Mouse (Mus musculus) urinary bladder, postnatal 14 days (tissue): Measurements from ENCODE around the gene Mrpl46.

Source experiments
- DNase-seq: peaks from one replicate; pipeline ENCODE4 v3.0.0; 2021; ENCODE audit warnings: low spot score

Mrpl46 gene

GRCm38 (mm10) chr7:78767929-78768531 is 15.3 kb downstream of the Mrpl46 start:
- no peak for DNase-seq

DNA sequence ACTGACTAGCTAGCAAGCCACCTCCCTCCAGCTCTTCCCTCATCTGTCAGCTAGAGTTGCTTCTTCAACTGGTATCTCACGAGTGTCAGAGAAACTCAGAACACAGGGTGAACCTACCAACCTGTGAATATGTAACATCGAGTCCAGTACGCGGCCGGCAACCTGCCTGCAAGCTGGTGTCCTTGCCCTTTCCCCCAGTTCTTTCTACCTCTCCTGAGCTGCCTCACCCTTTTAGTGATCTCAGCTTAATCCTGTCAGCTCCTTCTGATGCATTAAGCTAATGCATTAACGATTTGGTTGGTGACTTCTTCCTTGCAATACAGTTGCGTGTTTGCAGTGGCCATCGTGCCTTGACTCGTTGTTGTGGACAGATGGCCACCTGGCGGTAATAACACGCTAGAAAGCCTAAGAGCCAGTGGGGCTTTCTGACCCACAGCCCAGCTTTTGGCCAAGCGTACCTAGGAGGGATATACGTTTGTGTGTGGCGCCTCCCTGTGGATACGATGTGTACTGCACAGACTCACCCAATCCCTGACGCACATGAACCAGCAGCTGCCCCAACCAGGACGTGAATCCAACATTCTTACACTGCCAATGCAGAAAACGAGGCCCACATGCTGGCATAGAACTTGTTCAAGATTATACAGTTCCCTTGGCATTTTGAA is 17.2 kb downstream of the Mrpl46 start:
- DNase-seq, result peak; percentile 70

- DNase-seq, result no peak
These were observed 18.1 kb downstream of the Mrpl46 start for GRCm38 (mm10) chr7:78765215-78765631.

- DNase-seq, result no peak
These were observed 19.5 kb downstream of the Mrpl46 start for GRCm38 (mm10) chr7:78763801-78764200.

DNA sequence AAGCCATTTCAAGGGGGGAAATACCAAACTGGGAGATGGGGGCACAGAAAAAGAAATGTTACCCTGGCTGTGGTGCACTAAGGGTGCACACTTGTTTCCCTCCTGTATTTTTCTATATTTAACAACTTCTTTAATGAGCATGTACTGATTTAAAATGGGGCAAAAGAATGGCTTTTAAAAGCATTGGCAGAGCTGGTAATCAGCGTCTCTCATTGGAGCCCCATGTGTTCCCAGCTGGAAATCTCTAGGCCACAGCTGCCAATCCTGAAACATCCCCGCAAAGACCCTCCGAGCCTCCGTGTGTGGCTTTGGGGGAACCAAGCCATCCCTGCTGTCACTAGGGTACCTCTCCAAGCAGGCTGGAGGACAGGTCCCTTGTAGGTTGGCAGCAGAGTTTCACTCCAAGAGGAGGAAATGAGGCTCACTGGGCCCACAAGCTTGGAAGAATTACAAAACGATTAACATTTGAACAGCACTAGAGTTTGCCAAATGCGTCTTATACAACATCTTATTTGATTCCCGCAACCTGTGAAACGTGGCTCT is 28.8 kb downstream of the Mrpl46 start:
- no peak for DNase-seq

DNA sequence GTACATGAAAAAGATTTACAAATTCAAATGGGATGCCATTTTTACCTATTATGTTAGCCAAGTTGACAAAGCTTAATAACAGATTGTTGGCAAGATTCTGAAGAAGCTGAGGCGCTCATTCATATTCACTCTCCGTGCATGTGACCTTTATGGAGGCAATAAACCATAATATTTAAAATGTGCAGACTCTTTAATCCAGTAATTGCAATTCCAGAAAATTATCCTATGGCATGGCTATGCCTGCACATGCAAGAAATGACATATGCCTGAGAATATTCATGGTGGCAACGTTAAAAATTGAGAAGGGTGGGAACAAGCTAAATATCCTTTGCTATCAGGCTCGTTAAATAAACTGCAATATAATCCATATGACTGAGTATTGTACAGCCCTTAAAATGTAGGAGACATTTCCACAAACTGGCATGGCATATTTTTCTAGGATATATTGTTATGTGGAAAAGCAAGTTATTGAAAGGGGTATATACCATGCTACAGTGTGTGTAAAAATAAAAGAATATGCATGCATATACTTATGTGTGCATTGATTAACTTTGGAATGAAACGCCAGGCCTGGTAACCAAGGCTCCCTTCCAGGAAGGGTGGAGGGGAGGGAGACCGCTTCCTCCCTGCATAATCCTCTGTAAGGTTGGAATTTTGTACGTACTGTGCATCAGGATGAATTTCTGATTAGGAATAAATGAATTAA is 29.4 kb downstream of the Mrpl46 start:
- no peak for DNase-seq

DNA sequence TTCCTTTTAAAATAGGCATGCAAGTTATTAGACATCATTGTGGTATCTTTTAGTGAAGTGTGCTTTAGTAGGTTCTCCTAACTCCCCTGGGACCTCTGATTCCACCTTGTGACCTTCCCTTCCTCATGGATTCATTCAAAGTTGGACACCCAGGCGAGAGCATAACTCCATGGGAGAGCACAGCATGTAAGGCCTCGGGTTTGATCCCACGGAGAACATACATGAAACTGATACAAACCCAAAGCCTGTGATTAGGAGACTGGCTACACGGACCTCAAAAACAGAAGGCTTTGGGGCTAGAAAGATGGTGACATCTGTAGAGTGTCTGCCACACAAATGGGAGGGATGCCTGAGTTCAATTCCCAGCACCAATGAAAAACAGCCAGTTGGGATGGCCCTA is 30.4 kb downstream of the Mrpl46 start:
- no peak for DNase-seq

- DNase-seq, result no peak
These were observed 39.5 kb downstream of the Mrpl46 start for GRCm38 (mm10) chr7:78743731-78744385.

GRCm38 (mm10) chr7:78739351-78740000 is 43.9 kb downstream of the Mrpl46 start:
- DNase-seq, result no peak

GRCm38 (mm10) chr7:78737614-78738210 is 45.6 kb downstream of the Mrpl46 start, which contains the start of gene Ntrk3:
Ntrk3 (minus strand) TSS chr7:78738012.
- no peak for DNase-seq

- no peak for DNase-seq
These were observed 46.1 kb downstream of the Mrpl46 start for GRCm38 (mm10) chr7:78737196-78737595.

DNA sequence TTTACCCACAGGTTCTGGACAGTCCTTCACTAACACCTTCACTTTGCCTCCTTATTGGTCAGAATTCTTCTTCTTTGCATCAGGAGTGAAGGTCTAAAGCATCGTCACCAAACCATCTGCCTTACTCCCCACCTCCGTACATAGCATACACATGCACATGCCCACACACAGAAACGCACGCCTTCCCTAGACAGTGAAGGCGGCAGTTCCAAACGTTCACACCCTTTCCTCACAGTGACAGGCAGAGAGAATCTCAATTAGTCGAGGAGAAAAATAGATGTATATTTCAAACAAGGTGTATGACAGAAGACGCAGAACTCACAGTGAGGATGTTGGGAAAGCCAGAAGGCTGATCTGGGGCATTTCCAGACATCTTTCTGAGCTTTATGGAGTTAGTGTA is 51.9 kb downstream of the Mrpl46 start:
- no peak for DNase-seq
